Mouse (Mus musculus) brain, adult 2 months (tissue): ENCODE data around the gene Trpc2.
A peak's percentile ranks its signal among the peaks of the same experiment; 100 is the strongest.

Experiments
- DNase-seq: peaks from one replicate; pipeline ENCODE4 v3.0.0; 2011; ENCODE audit warnings: low read depth, low spot score

The Trpc2 gene

DNA sequence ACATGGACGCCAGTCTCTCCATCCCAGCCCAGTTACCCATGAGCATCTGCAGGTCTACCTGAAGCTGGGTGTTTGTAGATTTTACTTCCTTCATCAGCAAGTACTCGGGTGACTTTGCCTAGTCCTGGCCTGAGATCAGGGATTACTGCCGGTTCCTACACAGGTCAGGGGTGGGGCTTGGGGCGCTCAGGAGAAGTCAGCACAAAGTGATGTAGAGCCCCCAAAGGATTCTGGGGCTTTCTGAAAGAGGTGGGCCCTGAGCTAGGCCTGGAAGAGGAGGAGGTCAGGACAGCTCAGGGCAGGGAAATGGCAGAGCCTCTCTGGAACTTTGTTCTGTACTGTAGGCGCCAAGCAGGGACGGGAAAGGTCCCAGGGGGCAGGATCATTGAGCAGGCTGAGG is 19.8 kb downstream of the Trpc2 start:
- DNase-seq: no peak

DNA sequence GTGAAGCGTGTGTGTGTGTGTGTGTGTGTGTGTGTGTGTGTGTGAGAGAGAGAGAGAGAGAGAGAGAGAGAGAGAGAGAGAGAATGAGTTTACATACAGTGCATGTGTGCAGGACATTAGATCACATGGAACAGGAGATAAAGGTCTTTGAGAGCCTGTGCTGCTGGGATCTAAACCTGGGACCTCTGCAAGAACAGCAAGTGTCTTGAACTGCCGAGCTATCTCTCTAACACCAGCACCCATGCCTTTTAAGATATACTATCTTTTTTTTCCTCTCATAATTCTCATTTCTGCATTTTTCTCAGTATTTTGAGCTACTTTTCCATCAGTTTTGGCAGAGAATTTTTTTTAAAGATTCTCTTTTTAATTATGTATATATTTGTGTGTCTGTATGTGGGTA is 20.6 kb downstream of the Trpc2 start:
- no peak for DNase-seq

DNA sequence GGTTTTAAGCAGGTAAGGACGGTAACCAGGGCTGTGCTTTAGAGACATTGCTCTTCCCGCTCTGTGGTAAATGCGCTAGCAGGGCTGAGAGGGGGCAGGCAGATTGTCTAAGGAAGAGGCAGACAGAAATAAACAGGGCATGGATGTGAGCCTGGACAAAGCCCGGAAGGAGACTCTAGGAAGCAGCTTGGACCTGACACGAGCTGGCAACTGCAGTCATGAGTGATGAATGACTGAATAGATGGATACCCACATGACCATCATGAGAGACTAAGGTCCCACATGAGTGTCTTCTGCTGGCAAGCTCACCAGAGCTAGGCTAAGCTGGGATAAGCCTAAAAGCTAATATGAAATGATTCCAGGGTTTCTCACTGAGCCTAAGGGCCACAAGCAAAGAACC is 21.2 kb downstream of the Trpc2 start:
- peak; percentile 36 for DNase-seq

DNA sequence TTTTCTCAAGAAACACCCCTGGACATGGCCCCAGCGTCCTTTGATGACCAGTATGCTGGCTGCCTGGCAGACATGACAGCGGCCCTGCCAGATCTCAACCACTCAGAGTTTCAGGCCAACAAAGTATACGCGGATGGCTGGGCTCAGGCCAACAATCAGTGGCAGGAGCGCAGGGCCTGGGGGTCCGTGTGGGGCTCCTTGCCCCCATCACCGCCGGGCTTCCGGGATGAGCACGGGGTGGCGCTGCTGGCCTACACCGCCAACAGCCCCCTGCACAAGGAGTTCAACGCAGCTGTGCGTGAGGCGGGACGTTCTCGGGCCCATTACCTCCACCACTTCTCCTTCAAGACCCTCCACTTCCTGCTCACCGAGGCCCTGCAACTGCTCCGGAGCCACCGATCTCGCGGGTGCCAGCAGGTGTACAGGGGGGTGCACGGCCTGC is 23.8 kb downstream of the Trpc2 start:
- no peak for DNase-seq

DNA sequence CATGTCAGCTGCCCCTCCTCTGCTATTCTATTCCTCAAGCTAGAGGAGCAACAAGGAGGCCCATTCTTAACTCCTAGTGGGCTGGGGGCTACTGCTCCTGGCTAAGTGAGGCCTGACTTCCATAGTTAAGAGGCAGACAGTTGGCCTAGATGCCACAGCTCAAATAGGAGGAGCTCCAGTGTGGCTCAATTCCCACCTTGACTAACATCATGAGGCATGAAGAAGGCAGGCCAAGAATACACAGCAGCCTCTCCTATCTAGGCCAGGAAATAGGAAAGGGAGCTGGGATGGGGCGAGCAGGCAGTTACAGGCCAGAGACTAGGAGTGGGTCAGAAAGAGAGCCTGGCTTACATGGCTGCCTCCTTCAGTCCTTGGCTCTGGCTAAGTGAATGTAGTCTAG is 25.3 kb downstream of the Trpc2 start:
- no peak for DNase-seq

DNA sequence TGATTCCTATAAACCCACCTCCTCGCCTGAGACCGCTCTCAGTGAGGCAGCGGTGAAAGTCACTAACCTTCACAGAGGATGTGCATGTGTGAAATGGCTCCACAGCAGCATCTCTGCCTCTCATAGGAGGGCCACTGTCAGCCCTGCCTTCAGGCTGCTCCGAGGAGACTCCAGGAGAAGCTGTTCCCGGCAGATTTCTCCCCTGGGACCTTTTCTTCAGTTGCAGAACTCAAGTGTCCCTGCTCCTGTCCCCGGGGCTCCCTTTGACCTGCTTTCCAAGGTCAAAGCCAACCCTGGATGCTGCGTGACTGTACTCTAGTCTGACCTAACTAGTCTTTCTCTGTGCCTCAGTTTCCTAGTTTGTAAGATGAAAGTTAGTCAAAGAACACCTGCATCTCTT is 26.3 kb downstream of the Trpc2 start, which contains the start of gene Art5:
Gene Art5 (minus strand): TSS at position 319 of the 400 bp plus-strand sequence.
- DNase-seq: no peak

DNA sequence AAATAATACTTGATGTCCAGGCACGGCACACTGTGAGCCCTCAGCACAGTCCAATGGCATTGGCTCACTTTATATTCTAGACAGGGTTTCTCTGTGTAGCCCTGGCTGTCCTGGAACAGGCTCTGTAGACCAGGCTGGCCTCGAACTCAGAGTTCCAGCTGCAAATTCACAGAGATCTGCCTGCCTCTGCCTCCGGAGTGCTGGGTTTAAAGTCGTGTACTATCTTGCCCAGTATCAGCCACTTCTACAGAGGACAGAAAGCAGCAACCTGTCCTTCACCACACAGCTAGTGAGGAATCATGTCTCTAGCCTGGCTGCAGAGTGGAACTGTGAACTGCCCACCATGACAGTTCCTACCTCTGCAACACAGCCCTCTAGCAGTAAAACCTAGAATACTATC is 26.8 kb downstream of the Trpc2 start:
- DNase-seq: no peak

DNA sequence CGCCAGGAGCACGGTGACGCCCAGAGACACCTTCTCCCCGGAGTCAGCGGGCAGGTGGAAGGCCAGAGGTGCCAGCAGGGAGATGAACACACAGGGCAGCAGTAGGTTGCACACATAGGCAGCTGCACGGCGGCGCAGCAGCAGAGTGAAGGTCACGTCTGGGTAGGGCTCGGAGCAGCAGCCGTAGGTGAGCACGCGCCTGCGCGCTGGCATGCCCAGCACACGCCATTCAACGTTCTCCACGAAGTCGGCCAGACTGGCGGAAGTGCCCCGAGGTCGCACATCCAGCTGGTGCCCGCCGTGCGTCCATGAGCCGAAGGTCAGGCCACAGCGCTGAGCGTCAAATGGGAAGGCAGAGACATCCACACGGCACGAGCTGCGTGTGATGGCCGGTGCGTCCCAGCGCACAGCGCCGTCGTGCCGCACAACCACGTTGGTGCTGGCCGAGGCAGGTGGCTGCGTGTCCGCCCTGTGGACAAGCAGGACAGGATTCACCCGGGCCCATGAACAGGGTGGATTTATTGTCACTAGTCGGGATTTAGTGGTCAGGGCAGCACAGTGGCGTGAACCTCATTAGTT is 30.3 kb downstream of the Trpc2 start:
- DNase-seq: no peak

DNA sequence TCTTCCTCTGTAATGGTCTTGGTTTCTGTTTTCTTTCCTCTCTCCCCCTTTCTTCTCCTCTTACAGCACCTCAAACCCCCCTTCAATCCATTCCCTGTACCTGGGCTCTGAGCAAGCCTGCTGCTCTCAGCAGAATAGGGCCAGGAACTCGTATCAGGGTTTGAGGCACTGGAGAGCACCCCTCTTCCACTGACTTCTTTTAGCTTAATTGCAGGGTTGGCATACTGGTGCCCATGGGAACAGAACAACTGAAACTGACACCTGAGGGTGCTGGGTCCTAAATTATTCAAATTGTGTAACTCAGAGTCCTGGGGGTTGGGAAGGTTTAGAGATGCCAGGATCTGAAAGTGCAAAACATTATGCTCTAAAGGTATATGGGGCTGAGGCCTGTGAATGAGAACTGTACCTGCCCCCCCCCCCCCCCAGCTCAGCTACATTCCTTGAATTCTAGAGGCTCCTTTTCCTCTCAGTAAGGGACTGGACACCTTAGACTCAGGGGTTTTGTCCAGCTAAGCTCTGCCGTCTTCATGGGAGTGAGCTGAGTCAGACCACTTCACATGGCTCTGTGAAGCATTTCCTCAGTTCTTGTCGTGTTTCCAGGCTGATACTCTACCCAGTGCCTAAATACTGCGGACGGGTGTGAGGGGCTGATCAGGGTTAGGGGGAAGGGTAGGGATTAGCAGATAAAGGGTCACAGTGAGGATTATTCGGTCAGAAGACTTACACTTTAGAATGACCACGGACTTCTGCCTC is 33.8 kb downstream of the Trpc2 start, which contains the start of gene Chrna10:
Gene Chrna10 (minus strand): TSS at position 250 of the 753 bp plus-strand sequence.
- peak; percentile 60 for DNase-seq

DNA sequence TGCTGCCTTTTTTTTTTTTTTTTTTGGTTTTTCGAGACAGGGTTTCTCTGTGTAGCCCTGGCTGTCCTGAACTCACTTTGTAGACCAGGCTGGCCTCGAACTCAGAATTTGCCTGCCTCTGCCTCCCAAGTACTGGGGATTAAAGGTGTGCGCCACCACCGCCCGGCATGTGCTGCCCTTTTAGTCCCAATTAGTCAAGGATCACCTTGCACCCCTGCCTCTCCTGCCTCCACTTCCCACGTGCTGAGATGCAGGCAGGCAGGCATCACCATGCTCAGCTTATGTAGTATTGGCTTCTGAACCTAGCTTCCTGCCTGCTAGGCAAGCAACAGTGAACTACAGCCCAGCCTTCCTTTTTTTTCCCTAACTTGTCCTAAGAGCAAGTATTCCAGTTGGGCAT is 34.5 kb downstream of the Trpc2 start:
- no peak for DNase-seq

DNA sequence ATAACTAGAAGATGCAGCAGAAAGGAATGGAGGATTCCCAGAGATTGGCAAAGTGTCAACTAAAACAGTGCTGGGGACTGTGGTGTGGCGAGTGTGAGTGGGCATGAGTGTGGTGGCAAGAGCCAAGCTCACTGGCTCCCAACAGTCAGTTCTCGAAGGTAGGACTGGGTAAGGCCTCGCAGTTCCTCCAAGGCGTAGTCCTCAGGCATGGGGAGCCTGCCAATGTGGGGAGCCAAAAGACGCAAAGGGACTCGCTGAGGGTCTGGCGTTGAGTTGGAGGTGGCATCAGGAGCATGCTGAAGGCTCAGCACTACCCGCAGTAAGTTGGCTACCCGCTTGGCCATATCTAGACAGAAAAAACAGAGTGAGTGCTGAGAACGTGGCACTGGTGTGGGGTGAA is 37.4 kb downstream of the Trpc2 start:
- no peak for DNase-seq

DNA sequence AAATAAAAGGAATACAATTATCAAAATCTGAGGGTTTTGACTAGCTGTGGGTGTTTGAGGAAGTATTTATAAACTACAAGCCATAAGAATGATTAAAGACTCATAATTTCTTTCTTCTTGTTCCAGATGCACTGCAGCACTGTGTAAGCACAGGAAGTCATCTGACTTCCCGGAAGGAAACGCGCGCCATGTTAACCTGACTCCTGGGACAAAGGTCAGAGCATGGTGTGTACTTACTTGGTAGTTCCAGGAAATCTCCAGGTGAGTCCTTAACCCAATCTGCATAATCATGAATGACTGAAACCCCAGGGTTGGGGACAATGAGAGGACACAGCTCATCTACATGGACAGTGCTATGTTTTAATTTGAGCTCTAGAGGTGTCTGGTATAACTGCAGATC is 49.5 kb downstream of the Trpc2 start:
- no peak for DNase-seq

DNA sequence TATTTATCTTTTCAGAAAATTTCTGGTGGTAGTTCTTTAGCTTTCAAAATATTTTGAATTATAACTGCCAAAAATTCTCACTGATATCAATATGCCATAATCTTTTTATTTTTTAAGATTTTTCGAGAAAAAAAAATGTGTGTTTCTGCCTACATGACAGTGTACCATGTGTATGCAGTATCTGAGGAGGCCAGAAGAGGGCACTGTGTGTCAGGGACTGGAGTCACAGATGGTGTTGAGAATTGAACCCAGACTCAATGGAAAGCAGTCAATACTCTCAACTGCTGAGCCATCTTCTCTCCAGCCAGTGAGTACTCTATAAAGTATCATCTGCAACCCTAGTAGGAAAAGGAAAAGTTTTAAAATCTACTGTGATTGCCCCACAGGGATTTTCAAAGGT is 54.5 kb downstream of the Trpc2 start:
- peak; percentile 29 for DNase-seq

DNA sequence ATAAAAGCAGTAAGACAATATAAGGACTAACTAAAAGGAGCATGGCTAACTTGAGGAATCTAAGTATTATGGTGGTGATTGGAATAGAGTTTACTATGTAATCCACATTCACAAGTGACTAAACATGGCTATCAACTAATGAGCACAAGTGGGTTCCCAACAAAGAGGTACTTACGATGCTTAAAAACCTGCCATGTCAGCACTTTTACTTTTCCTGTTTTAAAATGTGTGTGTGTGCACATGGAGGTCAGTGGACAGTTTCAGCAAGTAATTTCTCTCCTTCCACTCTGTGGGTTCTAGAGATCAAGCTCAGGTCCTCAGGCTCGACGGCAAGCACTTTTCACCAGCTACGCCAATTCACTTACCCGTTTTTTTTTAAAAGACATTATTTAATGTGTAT is 55.0 kb downstream of the Trpc2 start:
- no peak for DNase-seq
